In the genomic region with DNA sequence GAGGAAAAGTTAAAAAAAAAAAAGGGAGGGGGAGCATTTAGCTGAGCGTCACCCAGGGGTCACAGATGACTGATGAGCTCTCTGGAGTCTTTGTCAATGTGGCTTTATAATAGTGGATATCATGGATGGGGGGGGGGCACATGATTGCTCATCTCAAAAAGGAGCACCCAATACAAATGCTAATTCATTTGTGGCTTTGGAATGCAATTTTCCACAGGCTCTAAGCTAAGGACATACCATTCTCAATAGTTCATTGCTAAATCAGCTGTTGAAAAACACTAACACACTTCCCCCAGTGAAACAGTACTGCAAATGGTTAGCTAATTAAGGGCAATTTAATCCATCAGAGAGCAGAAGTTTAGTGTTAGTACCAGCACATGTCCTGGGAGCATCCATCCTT, we compare ENCODE assay signal across 19 mouse cellular contexts.
DNase-seq lines count a peak whose midpoint lies in the region; ATAC-seq and TF ChIP-seq lines count a peak whose summit lies in the region.
"Had no signal": no experiment of that assay in that cellular context is flagged by ENCODE, and none has a peak within 500 bp of the region (broad histone marks: within the 10 kb centered on the region; RNA-seq: fewer than 3 reads in every experiment).

No protein-coding gene starts in this region.

- no peak for TF ChIP-seq POLR2A in lung, adult 2 months (IDR thresholded peaks at IDR 0.05; ENCODE audit: borderline replicate concordance, extremely low read depth, low read depth, low read length)

- no peaks in the 10 kb centered on the region for H3K9me3 ChIP-seq in hindbrain, embryonic 11.5 days (ENCODE audit: control insufficient read depth, low read length)
- no peaks in the 10 kb centered on the region for H3K9me3 ChIP-seq in hindbrain, postnatal 0 days (ENCODE audit: low read length)
- no peaks in the 10 kb centered on the region for H3K9me3 ChIP-seq in lung, postnatal 0 days (ENCODE audit: low read length)
- H3K9me3 ChIP-seq: embryonic facial prominence, embryonic 10.5 days; embryonic facial prominence, embryonic 12.5 days; forebrain, embryonic 13.5 days had no signal

- no peaks in the 10 kb centered on the region for H3K27me3 ChIP-seq in hindbrain, embryonic 11.5 days (ENCODE audit: control insufficient read depth, insufficient read depth, low read length)
- no peaks in the 10 kb centered on the region for H3K27me3 ChIP-seq in hindbrain, postnatal 0 days (ENCODE audit: insufficient read depth, low read length)
- no peaks in the 10 kb centered on the region for H3K27me3 ChIP-seq in lung, postnatal 0 days (replicated peaks; ENCODE audit: insufficient read depth, low read length)
- no peaks in the 10 kb centered on the region for H3K27me3 ChIP-seq in Patski
- H3K27me3 ChIP-seq: embryonic facial prominence, embryonic 12.5 days; forebrain, embryonic 13.5 days had no signal

- no peak overlapping the region for H3K27ac ChIP-seq in hindbrain, embryonic 11.5 days (ENCODE audit: low read depth, low read length)
- H3K27ac ChIP-seq in hindbrain, postnatal 0 days: no peak overlapping the region
- no peak overlapping the region for H3K27ac ChIP-seq in lung, postnatal 0 days (ENCODE audit: low read length)
- H3K27ac ChIP-seq: embryonic facial prominence, embryonic 10.5 days; embryonic facial prominence, embryonic 12.5 days; forebrain, embryonic 13.5 days had no signal

- TF ChIP-seq EP300 in lung, postnatal 0 days (IDR thresholded peaks at IDR 0.05): no peak

- H3K9ac ChIP-seq in hindbrain, embryonic 11.5 days (ENCODE audit: low read depth, low read length): no peak overlapping the region
- no peak overlapping the region for H3K9ac ChIP-seq in hindbrain, postnatal 0 days (replicated peaks; ENCODE audit: low read length)
- H3K9ac ChIP-seq in lung, postnatal 0 days (replicated peaks; ENCODE audit: low read depth): no peak overlapping the region
- H3K9ac ChIP-seq: embryonic facial prominence, embryonic 12.5 days; forebrain, embryonic 13.5 days; forebrain, postnatal 0 days had no signal

- TF ChIP-seq CTCF in hindbrain, postnatal 0 days (IDR thresholded peaks at IDR 0.05; ENCODE audit: low read depth): no peak
- TF ChIP-seq CTCF in lung, postnatal 0 days (IDR thresholded peaks at IDR 0.05): no peak
- no peak for TF ChIP-seq CTCF in lung, adult 2 months (IDR thresholded peaks at IDR 0.05; ENCODE audit: insufficient read depth, low read length)
- TF ChIP-seq CTCF in Patski (IDR thresholded peaks at IDR 0.05): no peak

- H3K4me2 ChIP-seq in hindbrain, embryonic 11.5 days (replicated peaks; ENCODE audit: low read depth, low read length): no peak overlapping the region
- no peak overlapping the region for H3K4me2 ChIP-seq in hindbrain, postnatal 0 days (ENCODE audit: low read depth, low read length)
- H3K4me2 ChIP-seq in lung, postnatal 0 days (replicated peaks; ENCODE audit: low read depth, low read length): no peak overlapping the region
- H3K4me2 ChIP-seq: embryonic facial prominence, embryonic 12.5 days; forebrain, embryonic 13.5 days had no signal

- in situ Hi-C loops in Patski (cut with MboI; ENCODE audit: low pct_unique_long_range_greater_than_20kb): no loop called here

- WGBS in hindbrain, embryonic 11.5 days: 14% methylated on average over 1 of the region's 1 CpGs
- WGBS in hindbrain, postnatal 0 days: 26% methylated on average over 1 of the region's 1 CpGs
- 59% methylated on average over 1 of the region's 1 CpGs for WGBS in lung, postnatal 0 days
- WGBS in lung, adult 2 months: 68% methylated on average over 1 of the region's 1 CpGs

- CTCF ChIA-PET in Patski (lab: Charles Lee): interaction anchor here (0.9 kb wide), 1 partner anchor 26 kb away, joined by 4 read pairs; no protein-coding TSS in a partner anchor

- 0 out of 2 replicates have a peak, but pooled peaks have one; percentile 43 for ATAC-seq in hindbrain, embryonic 11.5 days (ENCODE audit: low FRiP score)
- ATAC-seq in hindbrain, postnatal 0 days: no peak
- peak; percentile 21; the same call in 1 of the 2 replicates for ATAC-seq in lung, postnatal 0 days
- ATAC-seq in Patski: peak; percentile 79
- ATAC-seq: forebrain, embryonic 13.5 days; forebrain, postnatal 0 days had no signal

- H3K36me3 ChIP-seq in hindbrain, embryonic 11.5 days (ENCODE audit: control insufficient read depth, insufficient read depth, low read length): no peaks in the 10 kb centered on the region
- H3K36me3 ChIP-seq in hindbrain, postnatal 0 days (ENCODE audit: insufficient read depth, low read length): no peaks in the 10 kb centered on the region
- no peaks in the 10 kb centered on the region for H3K36me3 ChIP-seq in lung, postnatal 0 days (ENCODE audit: insufficient read depth, low read length)
- H3K36me3 ChIP-seq: embryonic facial prominence, embryonic 10.5 days; embryonic facial prominence, embryonic 12.5 days had no signal

- no peak overlapping the region for H3K4me3 ChIP-seq in hindbrain, embryonic 11.5 days (ENCODE audit: low read depth, low read length)
- no peak overlapping the region for H3K4me3 ChIP-seq in hindbrain, postnatal 0 days (ENCODE audit: low read length)
- H3K4me3 ChIP-seq in lung, postnatal 0 days (ENCODE audit: low read depth, low read length): no peak overlapping the region
- H3K4me3 ChIP-seq in lung, adult 2 months (replicated peaks; ENCODE audit: extremely low read depth, low read depth, low read length): no peak overlapping the region
- H3K4me3 ChIP-seq: embryonic facial prominence, embryonic 10.5 days; embryonic facial prominence, embryonic 12.5 days; forebrain, embryonic 13.5 days had no signal

- POLR2A ChIA-PET in Patski (lab: Charles Lee): no interaction called here

- no peak for DNase-seq in hindbrain, embryonic 11.5 days (ENCODE audit: low spot score)
- DNase-seq in hindbrain, postnatal 0 days (ENCODE audit: low spot score): no peak
- DNase-seq in lung, postnatal 0 days (ENCODE audit: low spot score): peak; percentile 42
- DNase-seq in lung, adult 2 months: no peak
- DNase-seq in Patski (ENCODE audit: low read depth, low spot score): peak; percentile 27
- DNase-seq in left cerebral cortex, adult 8-10 months (ENCODE audit: low spot score in 2 of 2): no peak
- no peak for DNase-seq in urinary bladder, adult 18-20 months (ENCODE audit: low spot score in 2 of 2)
- DNase-seq: adrenal gland, adult 2 months; adrenal gland, postnatal 10 days; adrenal gland, postnatal 25 days; cerebellum, adult 11-12 months; cerebellum, adult 2 months; cerebellum, adult 9-10 months; cerebellum, postnatal 10 days; cerebellum, postnatal 25 days; forebrain, postnatal 0 days had no signal

- no peaks in the 10 kb centered on the region for H3K4me1 ChIP-seq in hindbrain, embryonic 11.5 days (replicated peaks; ENCODE audit: control insufficient read depth, insufficient read depth, low read length)
- H3K4me1 ChIP-seq in hindbrain, postnatal 0 days (ENCODE audit: insufficient read depth, low read length): no peaks in the 10 kb centered on the region
- H3K4me1 ChIP-seq in lung, postnatal 0 days (ENCODE audit: insufficient read depth, low read depth, low read length): no peaks in the 10 kb centered on the region; the same call in 1 of the 2 replicates
- H3K4me1 ChIP-seq in lung, adult 2 months (ENCODE audit: control insufficient read depth, insufficient read depth, low read length): no peaks in the 10 kb centered on the region
- H3K4me1 ChIP-seq: embryonic facial prominence, embryonic 12.5 days had no signal

Comparison
In these comparisons a context has a peak if more than half of its experiments do, and no peak if none do; other contexts are left out.
1. DNase-seq: peak in lung, postnatal 0 days (single experiment) and Patski (single experiment); none in hindbrain, embryonic 11.5 days (single experiment), hindbrain, postnatal 0 days (single experiment), lung, adult 2 months (single experiment), left cerebral cortex, adult 8-10 months (0 of 2) and urinary bladder, adult 18-20 months (0 of 2).